Mouse (Mus musculus): ENCODE measurements around the gene Edc3. TPM values are rescaled to one million over a fixed set of nuclear protein-coding genes. Genes with fewer than 3 reads are reported as not detected.
"Not testable (repeated sequence)": the region's sequence is repeated elsewhere in the genome, so short reads cannot be mapped to it uniquely, and the experiment has no call there.

Edc3 gene
- polyA plus RNA-seq, 1 experiment from 2014 or later, result 27.7 TPM

- no peak overlapping the region for H3K27ac ChIP-seq (ENCODE audit: low read depth, low read length)
- no peaks in the 10 kb centered on the region for H3K27me3 ChIP-seq (ENCODE audit: control insufficient read depth, insufficient read depth, low read length)
- WGBS, result 87% methylated on average over 2 of the region's 2 CpGs
- DNase-seq (ENCODE audit: low spot score, missing footprints) (no peak), ATAC-seq (ENCODE audit: low FRiP score) (no peak)
- no peaks in the 10 kb centered on the region for H3K9me3 ChIP-seq (ENCODE audit: control insufficient read depth, low read length)
- no peak overlapping the region for H3K9ac ChIP-seq (ENCODE audit: low read length)
- H3K4me1 ChIP-seq (ENCODE audit: control insufficient read depth, insufficient read depth, low read length), result no peaks in the 10 kb centered on the region
- H3K4me2 ChIP-seq, result no peak overlapping the region
- H3K36me3 ChIP-seq (ENCODE audit: control insufficient read depth, insufficient read depth, low read length), result no peaks in the 10 kb centered on the region
- no peak overlapping the region for H3K4me3 ChIP-seq (ENCODE audit: low read depth, low read length)
Measured at GRCm38 (mm10) chr9:57688606-57689005, 19.7 kb upstream of the Edc3 start.

- peaks cover 21% of the 10 kb centered on the region for H3K27me3 ChIP-seq (ENCODE audit: control insufficient read depth, insufficient read depth, low read length)
- H3K4me2 ChIP-seq, result no peak overlapping the region
- DNase-seq (ENCODE audit: low spot score, missing footprints), result no peak
- no peaks in the 10 kb centered on the region for H3K36me3 ChIP-seq (ENCODE audit: control insufficient read depth, insufficient read depth, low read length)
- WGBS, result 91% methylated on average over 2 of the region's 2 CpGs
- peaks cover 6% of the 10 kb centered on the region for H3K4me1 ChIP-seq (ENCODE audit: control insufficient read depth, insufficient read depth, low read length)
- no peak overlapping the region for H3K27ac ChIP-seq (ENCODE audit: low read depth, low read length)
- H3K9ac ChIP-seq (ENCODE audit: low read length), result no peak overlapping the region
- H3K9me3 ChIP-seq (ENCODE audit: control insufficient read depth, low read length), result no peaks in the 10 kb centered on the region
- H3K4me3 ChIP-seq (ENCODE audit: low read depth, low read length), result no peak overlapping the region
- ATAC-seq (ENCODE audit: low FRiP score), result no peak
Measured at GRCm38 (mm10) chr9:57694108-57694507, 14.2 kb upstream of the Edc3 start.

GRCm38 (mm10) chr9:57696380-57697285 lies 11.7 kb upstream of the Edc3 start:
- peak overlapping the region; percentile 54 for H3K9ac ChIP-seq (ENCODE audit: low read length)
- H3K4me1 ChIP-seq (ENCODE audit: control insufficient read depth, insufficient read depth, low read length), result peaks cover 6% of the 10 kb centered on the region
- peak overlapping the region; percentile 72 for H3K4me2 ChIP-seq
- ATAC-seq (ENCODE audit: low FRiP score) (no peak), DNase-seq (ENCODE audit: low spot score, missing footprints) (peak; percentile 91)
- no peak overlapping the region for H3K27ac ChIP-seq (ENCODE audit: low read depth, low read length)
- H3K9me3 ChIP-seq (ENCODE audit: control insufficient read depth, low read length), result no peaks in the 10 kb centered on the region
- peaks cover 21% of the 10 kb centered on the region for H3K27me3 ChIP-seq (ENCODE audit: control insufficient read depth, insufficient read depth, low read length)
- H3K36me3 ChIP-seq (ENCODE audit: control insufficient read depth, insufficient read depth, low read length), result no peaks in the 10 kb centered on the region
- WGBS, result under 1% methylated on average over 42 of the region's 42 CpGs
- H3K4me3 ChIP-seq (ENCODE audit: low read depth, low read length), result peak overlapping the region; percentile 37

GRCm38 (mm10) chr9:57697380-57697779 lies 11.0 kb upstream of the Edc3 start:
- H3K36me3 ChIP-seq (ENCODE audit: control insufficient read depth, insufficient read depth, low read length), result no peaks in the 10 kb centered on the region
- DNase-seq (ENCODE audit: low spot score, missing footprints), result no peak
- H3K4me2 ChIP-seq, result no peak overlapping the region
- no peaks in the 10 kb centered on the region for H3K9me3 ChIP-seq (ENCODE audit: control insufficient read depth, low read length)
- WGBS, result 18% methylated on average over 4 of the region's 4 CpGs
- H3K27ac ChIP-seq (ENCODE audit: low read depth, low read length), result no peak overlapping the region
- H3K27me3 ChIP-seq (ENCODE audit: control insufficient read depth, insufficient read depth, low read length), result peaks cover 21% of the 10 kb centered on the region
- no peak overlapping the region for H3K4me3 ChIP-seq (ENCODE audit: low read depth, low read length)
- no peak for ATAC-seq (ENCODE audit: low FRiP score)
- peaks cover 6% of the 10 kb centered on the region for H3K4me1 ChIP-seq (ENCODE audit: control insufficient read depth, insufficient read depth, low read length)
- H3K9ac ChIP-seq (ENCODE audit: low read length), result no peak overlapping the region

GRCm38 (mm10) chr9:57698466-57699150 lies 9.7 kb upstream of the Edc3 start:
- Histone ChIP-seq H3K9ac (ENCODE audit: low read length) (no peak overlapping the region), H3K27me3 (ENCODE audit: control insufficient read depth, insufficient read depth, low read length) (peaks cover 21% of the 10 kb centered on the region), H3K4me3 (ENCODE audit: low read depth, low read length) (no peak overlapping the region), H3K9me3 (ENCODE audit: control insufficient read depth, low read length) (no peaks in the 10 kb centered on the region), H3K36me3 (ENCODE audit: control insufficient read depth, insufficient read depth, low read length) (no peaks in the 10 kb centered on the region), H3K27ac (ENCODE audit: low read depth, low read length) (no peak overlapping the region), H3K4me2 (no peak overlapping the region), H3K4me1 (ENCODE audit: control insufficient read depth, insufficient read depth, low read length) (peaks cover 6% of the 10 kb centered on the region)
- 77% methylated on average over 1 of the region's 1 CpGs for WGBS
- DNase-seq (ENCODE audit: low spot score, missing footprints), result no peak
- ATAC-seq (ENCODE audit: low FRiP score), result no peak

- no peak overlapping the region for H3K4me3 ChIP-seq (ENCODE audit: low read depth, low read length)
- DNase-seq (ENCODE audit: low spot score, missing footprints), result no peak
- no peak overlapping the region for H3K27ac ChIP-seq (ENCODE audit: low read depth, low read length)
- 94% methylated on average over 3 of the region's 3 CpGs for WGBS
- H3K4me2 ChIP-seq, result no peak overlapping the region
- no peak overlapping the region for H3K9ac ChIP-seq (ENCODE audit: low read length)
- no peaks in the 10 kb centered on the region for H3K36me3 ChIP-seq (ENCODE audit: control insufficient read depth, insufficient read depth, low read length)
- no peaks in the 10 kb centered on the region for H3K9me3 ChIP-seq (ENCODE audit: control insufficient read depth, low read length)
- peaks cover 7% of the 10 kb centered on the region for H3K4me1 ChIP-seq (ENCODE audit: control insufficient read depth, insufficient read depth, low read length)
- no peaks in the 10 kb centered on the region for H3K27me3 ChIP-seq (ENCODE audit: control insufficient read depth, insufficient read depth, low read length)
- no peak for ATAC-seq (ENCODE audit: low FRiP score)
Measured at GRCm38 (mm10) chr9:57706496-57706895, 1.8 kb upstream of the Edc3 start.

- Histone ChIP-seq H3K36me3 (ENCODE audit: control insufficient read depth, insufficient read depth, low read length) (no peaks in the 10 kb centered on the region; the same call in 1 of the 2 replicates), H3K9ac (ENCODE audit: low read length) (peak overlapping the region; percentile 77), H3K4me3 (ENCODE audit: low read depth, low read length) (peak overlapping the region; percentile 75), H3K4me2 (peak overlapping the region; percentile 73), H3K9me3 (ENCODE audit: control insufficient read depth, low read length) (no peaks in the 10 kb centered on the region), H3K27me3 (ENCODE audit: control insufficient read depth, insufficient read depth, low read length) (no peaks in the 10 kb centered on the region), H3K27ac (ENCODE audit: low read depth, low read length) (no peak overlapping the region), H3K4me1 (ENCODE audit: control insufficient read depth, insufficient read depth, low read length) (peaks cover 7% of the 10 kb centered on the region)
- WGBS, result 4% methylated on average over 39 of the region's 39 CpGs
- peak; percentile 59 for ATAC-seq (ENCODE audit: low FRiP score)
- no peak for DNase-seq (ENCODE audit: low spot score, missing footprints)
Measured at GRCm38 (mm10) chr9:57708720-57709274, 457 bp downstream of the Edc3 start.

- H3K9me3 ChIP-seq (ENCODE audit: control insufficient read depth, low read length); ATAC-seq (ENCODE audit: low FRiP score); H3K4me3 ChIP-seq (ENCODE audit: low read depth, low read length); DNase-seq (ENCODE audit: low spot score, missing footprints); H3K27ac ChIP-seq (ENCODE audit: low read depth, low read length); H3K4me1 ChIP-seq (ENCODE audit: control insufficient read depth, insufficient read depth, low read length); H3K27me3 ChIP-seq (ENCODE audit: control insufficient read depth, insufficient read depth, low read length); H3K9ac ChIP-seq (ENCODE audit: low read length); H3K36me3 ChIP-seq (ENCODE audit: control insufficient read depth, insufficient read depth, low read length); H3K4me2 ChIP-seq: not testable (repeated sequence)
- WGBS, result 91% methylated on average over 4 of the region's 5 CpGs
Measured at GRCm38 (mm10) chr9:57710214-57710613, 1.9 kb downstream of the Edc3 start.

GRCm38 (mm10) chr9:57712194-57712593 lies 3.9 kb downstream of the Edc3 start:
- H3K27me3 ChIP-seq (ENCODE audit: control insufficient read depth, insufficient read depth, low read length), result no peaks in the 10 kb centered on the region
- H3K36me3 ChIP-seq (ENCODE audit: control insufficient read depth, insufficient read depth, low read length), result peaks cover 7% of the 10 kb centered on the region; the same call in 1 of the 2 replicates
- H3K9me3 ChIP-seq (ENCODE audit: control insufficient read depth, low read length), result no peaks in the 10 kb centered on the region
- H3K4me3 ChIP-seq (ENCODE audit: low read depth, low read length), result no peak overlapping the region
- H3K9ac ChIP-seq (ENCODE audit: low read length), result no peak overlapping the region
- 73% methylated on average over 2 of the region's 2 CpGs for WGBS
- H3K27ac ChIP-seq (ENCODE audit: low read depth, low read length), result no peak overlapping the region
- no peak overlapping the region for H3K4me2 ChIP-seq
- H3K4me1 ChIP-seq (ENCODE audit: control insufficient read depth, insufficient read depth, low read length), result peaks cover 7% of the 10 kb centered on the region
- DNase-seq (ENCODE audit: low spot score, missing footprints), result no peak
- no peak for ATAC-seq (ENCODE audit: low FRiP score)
